In the genomic region with DNA sequence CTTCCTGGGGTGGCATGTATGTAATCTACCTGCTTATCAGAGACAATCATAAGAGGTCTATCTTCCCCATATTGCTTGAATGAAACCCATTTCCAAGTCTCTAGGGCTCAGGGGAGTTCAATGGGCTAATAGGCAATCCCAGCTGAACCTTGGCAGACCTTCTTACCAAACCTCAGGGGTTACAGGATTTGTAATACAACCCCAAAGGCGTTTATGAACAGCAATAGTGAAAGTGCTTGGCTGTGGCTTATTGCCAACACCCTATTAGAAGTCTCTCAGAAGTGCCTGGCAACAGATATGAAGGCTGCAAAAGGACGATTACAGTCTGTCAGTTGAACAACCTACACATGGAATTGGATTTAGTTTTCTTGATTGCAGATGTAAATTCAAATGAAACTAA, we compare ENCODE assay signal across 17 mouse cellular contexts.
A peak's percentile ranks its signal among the peaks of the same experiment; 100 is the strongest.
DNase-seq lines count a peak whose midpoint lies in the region; ATAC-seq and TF ChIP-seq lines count a peak whose summit lies in the region.
"Had no signal": no experiment of that assay in that cellular context is flagged by ENCODE, and none has a peak within 500 bp of the region (broad histone marks: within the 10 kb centered on the region; RNA-seq: fewer than 3 reads in every experiment).

No protein-coding gene starts in this region.

- H3K9me3 ChIP-seq in hindbrain, postnatal 0 days (ENCODE audit: low read length) = no peaks in the 10 kb centered on the region
- H3K9me3 ChIP-seq in hindbrain, embryonic 13.5 days = no peaks in the 10 kb centered on the region
- H3K9me3 ChIP-seq in midbrain, postnatal 0 days (ENCODE audit: low read length) = no peaks in the 10 kb centered on the region
- H3K9me3 ChIP-seq in midbrain, embryonic 11.5 days (ENCODE audit: control insufficient read depth, low read length) = no peaks in the 10 kb centered on the region
- H3K9me3 ChIP-seq: embryonic facial prominence, embryonic 13.5 days; forebrain, embryonic 13.5 days had no signal

- 20% methylated on average over 2 of the region's 2 CpGs for WGBS in hindbrain, postnatal 0 days
- whole genome bisulfite sequencing in hindbrain, embryonic 13.5 days = 54% methylated on average over 2 of the region's 2 CpGs
- WGBS in midbrain, postnatal 0 days = 40% methylated on average over 2 of the region's 2 CpGs
- WGBS in midbrain, embryonic 11.5 days = 82% methylated on average over 2 of the region's 2 CpGs

- no peak for TF ChIP-seq CTCF in hindbrain, postnatal 0 days (IDR thresholded peaks at IDR 0.05; ENCODE audit: low read depth)
- no peak for TF ChIP-seq CTCF in midbrain, postnatal 0 days (IDR thresholded peaks at IDR 0.05)

- H3K4me2 ChIP-seq in hindbrain, postnatal 0 days (ENCODE audit: low read depth, low read length) = no peak overlapping the region
- H3K4me2 ChIP-seq in hindbrain, embryonic 13.5 days = no peak overlapping the region
- no peak overlapping the region for H3K4me2 ChIP-seq in midbrain, postnatal 0 days (ENCODE audit: low read depth, low read length, poor library complexity, severe bottlenecking)
- no peak overlapping the region for H3K4me2 ChIP-seq in midbrain, embryonic 11.5 days
- H3K4me2 ChIP-seq: embryonic facial prominence, embryonic 13.5 days; forebrain, embryonic 13.5 days; hindbrain, embryonic 14.5 days had no signal

- no peak overlapping the region for H3K9ac ChIP-seq in hindbrain, postnatal 0 days (replicated peaks; ENCODE audit: low read length)
- no peak overlapping the region for H3K9ac ChIP-seq in hindbrain, embryonic 13.5 days
- H3K9ac ChIP-seq in midbrain, postnatal 0 days (replicated peaks; ENCODE audit: low read length, poor library complexity, severe bottlenecking) = no peak overlapping the region
- no peak overlapping the region for H3K9ac ChIP-seq in midbrain, embryonic 11.5 days (ENCODE audit: low read length)
- H3K9ac ChIP-seq: embryonic facial prominence, embryonic 13.5 days; forebrain, embryonic 13.5 days; hindbrain, embryonic 14.5 days had no signal

- DNase-seq in cerebellum, postnatal 10 days = peak; percentile 8 to 9
- no peak for DNase-seq in cerebellum, adult 11-12 months
- peak; percentile 39 for DNase-seq in hindbrain, postnatal 0 days (ENCODE audit: low spot score)
- DNase-seq in midbrain, postnatal 0 days (ENCODE audit: low spot score) = peak; percentile 42
- no peak for DNase-seq in midbrain, embryonic 11.5 days (ENCODE audit: low spot score, missing footprints)
- DNase-seq: adrenal gland, adult 8-10 months; cerebellum, adult 8-10 months; cerebellum, postnatal 25 days; gastrocnemius, postnatal 36 days; heart, adult 11 months; heart, postnatal 14 days had no signal

- no peaks in the 10 kb centered on the region for H3K4me1 ChIP-seq in hindbrain, postnatal 0 days (ENCODE audit: insufficient read depth, low read length)
- H3K4me1 ChIP-seq in hindbrain, embryonic 13.5 days (replicated peaks) = no peaks in the 10 kb centered on the region
- H3K4me1 ChIP-seq in midbrain, postnatal 0 days (ENCODE audit: insufficient read depth, low read length) = no peaks in the 10 kb centered on the region
- H3K4me1 ChIP-seq in midbrain, embryonic 11.5 days (ENCODE audit: control insufficient read depth, insufficient read depth, low read length) = no peaks in the 10 kb centered on the region
- H3K4me1 ChIP-seq: embryonic facial prominence, embryonic 13.5 days; forebrain, embryonic 13.5 days had no signal

- no peak for ATAC-seq in hindbrain, postnatal 0 days
- ATAC-seq in hindbrain, embryonic 13.5 days (ENCODE audit: low FRiP score) = no peak
- no peak for ATAC-seq in midbrain, postnatal 0 days (ENCODE audit: low FRiP score)
- ATAC-seq in midbrain, embryonic 11.5 days (ENCODE audit: low FRiP score) = no peak
- ATAC-seq: forebrain, embryonic 13.5 days; intestine, embryonic 16.5 days had no signal

- no peaks in the 10 kb centered on the region for H3K27me3 ChIP-seq in hindbrain, postnatal 0 days (ENCODE audit: insufficient read depth, low read length)
- no peaks in the 10 kb centered on the region for H3K27me3 ChIP-seq in hindbrain, embryonic 13.5 days
- H3K27me3 ChIP-seq in midbrain, postnatal 0 days (ENCODE audit: insufficient read depth, low read length) = no peaks in the 10 kb centered on the region
- H3K27me3 ChIP-seq in midbrain, embryonic 11.5 days (ENCODE audit: control insufficient read depth, insufficient read depth, low read length) = no peaks in the 10 kb centered on the region
- H3K27me3 ChIP-seq: CH12.LX; embryonic facial prominence, embryonic 13.5 days; forebrain, embryonic 13.5 days had no signal

- no peak overlapping the region for H3K27ac ChIP-seq in hindbrain, postnatal 0 days
- H3K27ac ChIP-seq in hindbrain, embryonic 13.5 days = no peak overlapping the region
- no peak overlapping the region for H3K27ac ChIP-seq in midbrain, postnatal 0 days (ENCODE audit: low read depth, low read length)
- no peak overlapping the region for H3K27ac ChIP-seq in midbrain, embryonic 11.5 days (ENCODE audit: low read depth, low read length)
- H3K27ac ChIP-seq: embryonic facial prominence, embryonic 13.5 days; forebrain, embryonic 13.5 days; hindbrain, embryonic 14.5 days had no signal

- no peaks in the 10 kb centered on the region for H3K36me3 ChIP-seq in hindbrain, postnatal 0 days (ENCODE audit: insufficient read depth, low read length)
- no peaks in the 10 kb centered on the region for H3K36me3 ChIP-seq in hindbrain, embryonic 13.5 days
- H3K36me3 ChIP-seq in midbrain, postnatal 0 days (ENCODE audit: insufficient read depth, low read length) = no peaks in the 10 kb centered on the region
- no peaks in the 10 kb centered on the region for H3K36me3 ChIP-seq in midbrain, embryonic 11.5 days (ENCODE audit: control insufficient read depth, insufficient read depth, low read length)
- H3K36me3 ChIP-seq: embryonic facial prominence, embryonic 13.5 days had no signal

- H3K4me3 ChIP-seq in hindbrain, postnatal 0 days (ENCODE audit: low read length) = no peak overlapping the region
- no peak overlapping the region for H3K4me3 ChIP-seq in hindbrain, embryonic 13.5 days
- no peak overlapping the region for H3K4me3 ChIP-seq in midbrain, postnatal 0 days (ENCODE audit: low read depth, low read length)
- H3K4me3 ChIP-seq in midbrain, embryonic 11.5 days (ENCODE audit: low read depth, low read length) = no peak overlapping the region
- H3K4me3 ChIP-seq: embryonic facial prominence, embryonic 13.5 days; forebrain, embryonic 13.5 days had no signal

Comparison
In these comparisons a context has a peak if more than half of its experiments do, and no peak if none do; other contexts are left out.
1. DNase-seq: peak in cerebellum, postnatal 10 days (2 of 2), hindbrain, postnatal 0 days (single experiment) and midbrain, postnatal 0 days (single experiment); none in cerebellum, adult 11-12 months (single experiment) and midbrain, embryonic 11.5 days (single experiment).